Mouse (Mus musculus): Measurements from ENCODE around the gene Pygo2. TPM values are rescaled to one million over a fixed set of nuclear protein-coding genes. Genes with fewer than 3 reads are reported as not detected.

The Pygo2 gene
- total RNA-seq (2021): 10 to 100 TPM; 34.2 to 36.9 TPM
- long read RNA-seq, experiment 1, partial matches to known transcripts: 0 of 31 reads
- long read RNA-seq, experiment 1, other reads (novel, unspliced or antisense): 27 of 31 reads
- long read RNA-seq, experiment 2, transcript Pygo2-201 (3 exons, 3,198 nt): major isoform, 7 of 23 reads
- long read RNA-seq, experiment 2, partial matches to known transcripts: 0 of 23 reads
- long read RNA-seq, experiment 2, other reads (novel, unspliced or antisense): 15 of 23 reads

DNA sequence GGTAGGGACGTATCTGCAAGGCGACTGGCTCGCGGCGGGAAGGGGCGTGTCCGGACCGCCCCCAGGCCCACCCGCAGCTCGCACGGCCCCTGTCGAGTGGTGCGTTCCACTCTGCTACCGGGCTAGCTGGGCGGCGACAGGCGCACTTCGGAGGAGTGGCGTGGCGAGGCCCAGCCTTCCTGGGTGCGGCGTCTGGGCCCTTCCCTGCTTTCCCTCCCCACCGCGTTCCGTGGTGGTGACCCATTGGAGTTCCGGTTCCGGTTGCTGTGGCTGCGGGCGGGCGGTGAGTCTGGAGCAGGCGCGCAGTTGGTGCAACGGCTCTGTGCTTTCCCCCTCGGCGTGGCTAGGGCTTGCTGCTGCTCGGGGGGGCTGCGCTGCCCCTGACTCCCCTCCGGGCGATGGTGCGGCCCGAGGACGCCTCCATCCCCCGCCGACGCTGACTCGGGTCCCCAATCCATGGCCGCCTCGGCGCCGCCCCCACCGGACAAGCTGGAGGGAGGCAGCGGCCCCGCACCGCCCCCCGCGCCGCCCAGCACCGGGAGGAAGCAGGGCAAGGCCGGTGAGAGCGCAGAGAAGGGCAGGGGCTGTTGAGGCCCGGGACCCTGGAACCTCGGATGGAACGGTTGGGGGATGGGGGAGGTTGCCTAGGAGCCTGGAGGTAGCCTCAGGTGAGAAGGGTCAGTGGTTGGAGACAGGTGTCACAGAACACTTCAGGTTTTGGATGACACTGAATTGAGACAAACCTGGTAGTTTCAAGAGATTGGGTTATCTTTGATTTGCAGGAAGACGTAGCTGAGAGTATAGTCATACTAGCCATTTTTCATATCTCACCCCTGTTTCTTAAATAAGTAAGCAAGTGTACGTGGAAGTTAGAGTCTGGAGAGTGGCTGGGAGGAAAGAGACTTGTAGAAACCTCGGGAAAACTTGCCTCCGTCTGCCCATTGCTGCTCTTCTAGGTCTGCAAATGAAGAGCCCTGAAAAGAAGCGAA, at the start of gene Pygo2:
TSS of gene Pygo2 (plus strand) at position 44 of the 989 bp plus-strand sequence.
- peak; percentile 97 for DNase-seq

DNA sequence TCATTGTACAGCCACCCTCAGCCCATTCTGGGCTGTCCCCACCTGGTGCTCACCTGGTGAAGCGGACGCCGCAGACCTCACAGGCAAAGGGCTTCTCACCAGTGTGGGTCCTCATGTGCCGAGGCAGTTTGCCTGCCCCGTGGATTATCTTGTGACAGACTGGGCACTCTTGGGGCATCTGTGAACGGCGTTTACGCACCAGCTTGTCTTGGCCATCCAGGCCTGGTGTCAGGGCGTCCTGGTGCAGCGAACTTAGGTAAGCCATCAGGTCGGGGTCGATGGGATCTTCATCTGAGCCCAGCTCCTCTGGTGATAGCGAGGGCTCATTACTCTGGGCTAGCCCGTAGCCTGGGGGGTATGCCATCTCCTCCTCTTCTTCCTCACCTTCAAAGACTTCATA, 49.7 kb upstream of the Pygo2 start:
- DNase-seq: no peak

DNA sequence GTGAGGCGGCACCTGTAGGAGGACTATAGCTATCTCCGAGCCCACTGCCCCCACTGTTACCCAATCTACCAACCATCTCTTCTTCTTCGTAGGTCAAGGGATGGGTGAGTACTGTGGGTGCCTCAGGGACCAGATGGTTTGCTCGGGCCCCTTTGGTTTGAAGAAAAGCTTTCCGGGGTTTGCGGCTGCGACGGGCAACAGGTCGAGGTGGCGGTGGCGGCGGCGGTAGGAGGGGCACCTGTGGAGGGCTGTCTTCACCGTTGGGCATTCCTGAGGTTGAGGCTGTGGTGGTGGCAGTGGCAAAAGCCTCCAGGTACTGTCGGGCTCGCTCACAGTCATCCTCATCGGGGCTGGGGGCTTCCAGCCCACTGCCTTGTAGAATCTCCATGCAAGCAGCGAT, 49.3 kb upstream of the Pygo2 start:
- DNase-seq: no peak

DNA sequence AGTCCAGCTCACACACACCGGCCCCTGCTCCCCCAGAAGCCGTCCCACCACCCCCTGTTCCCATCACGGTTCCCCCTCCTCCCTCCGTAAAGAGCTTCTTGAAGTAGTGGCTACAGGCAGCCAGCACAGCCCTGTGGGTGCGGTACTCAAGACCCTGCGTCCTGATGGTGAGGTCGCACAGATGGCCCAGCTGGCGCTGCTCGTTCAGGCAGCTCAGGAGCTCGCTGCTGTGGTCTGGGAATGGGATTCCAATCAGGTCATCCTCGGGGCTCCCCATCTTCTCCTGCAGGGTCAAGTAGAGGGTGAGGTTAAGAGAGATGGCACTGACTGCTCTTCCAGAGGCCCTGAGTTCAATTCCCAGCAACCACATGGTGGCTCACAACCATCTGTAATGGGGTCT, 48.8 kb upstream of the Pygo2 start:
- DNase-seq: no peak

DNA sequence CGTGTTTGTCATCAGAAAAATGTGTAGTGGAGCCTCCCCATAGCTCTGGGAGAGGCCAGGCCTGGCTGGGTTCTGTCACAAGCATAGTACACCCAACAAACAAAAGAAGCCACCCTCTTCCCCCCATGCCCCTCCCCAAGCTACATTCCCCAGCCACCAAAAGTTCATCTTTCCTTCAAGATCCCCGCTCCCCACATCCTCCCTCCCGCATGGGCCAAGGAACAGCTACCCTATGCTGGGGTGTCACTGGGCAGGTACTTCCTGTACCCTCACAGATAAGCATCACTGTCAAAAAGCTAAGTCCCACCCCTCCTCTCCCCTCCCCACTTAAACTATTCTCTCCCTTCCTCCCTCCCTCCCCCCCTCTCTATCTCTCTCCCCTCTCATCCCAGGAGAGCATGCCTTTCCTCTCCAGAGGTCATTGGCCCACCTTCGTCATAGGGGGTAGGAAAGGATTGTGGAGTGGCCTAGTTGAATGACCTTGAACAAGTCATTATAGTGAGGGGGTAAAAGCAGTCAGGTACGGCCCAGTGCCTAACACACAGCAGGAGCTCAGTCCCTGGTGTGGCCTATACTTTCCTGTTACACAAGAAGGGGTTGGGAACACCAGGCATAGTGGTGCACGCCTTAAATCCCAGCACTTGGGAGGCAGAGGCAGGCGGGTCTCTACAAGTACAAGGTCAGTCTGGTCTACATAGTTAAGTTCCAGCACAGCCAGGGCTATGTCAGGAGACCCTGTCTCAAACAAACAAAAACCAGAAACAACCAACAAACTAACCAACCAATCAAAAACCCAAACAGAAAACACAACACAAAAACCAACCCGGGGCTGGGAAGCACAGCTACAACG, 47.8 kb upstream of the Pygo2 start:
- DNase-seq: no peak

DNA sequence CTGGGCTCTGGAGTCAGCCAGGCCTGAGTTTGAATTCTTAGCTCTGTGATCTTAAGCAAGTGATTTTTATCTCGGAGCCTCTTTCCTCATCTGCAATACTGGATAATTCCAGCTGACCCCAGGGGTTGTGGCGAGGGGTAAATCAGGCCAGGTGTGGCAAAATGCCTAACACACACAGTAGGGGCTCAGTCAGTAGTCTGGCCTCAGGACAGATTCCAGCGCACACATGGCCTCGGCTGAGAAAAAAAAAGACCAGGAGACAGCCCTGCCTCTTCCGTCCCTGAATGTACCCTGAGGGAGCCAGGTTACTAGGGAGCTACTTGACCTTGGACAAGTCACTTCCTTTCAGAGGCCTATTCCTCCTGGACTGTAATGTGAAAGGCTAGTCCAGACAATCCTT, 47.1 kb upstream of the Pygo2 start:
- DNase-seq: no peak

DNA sequence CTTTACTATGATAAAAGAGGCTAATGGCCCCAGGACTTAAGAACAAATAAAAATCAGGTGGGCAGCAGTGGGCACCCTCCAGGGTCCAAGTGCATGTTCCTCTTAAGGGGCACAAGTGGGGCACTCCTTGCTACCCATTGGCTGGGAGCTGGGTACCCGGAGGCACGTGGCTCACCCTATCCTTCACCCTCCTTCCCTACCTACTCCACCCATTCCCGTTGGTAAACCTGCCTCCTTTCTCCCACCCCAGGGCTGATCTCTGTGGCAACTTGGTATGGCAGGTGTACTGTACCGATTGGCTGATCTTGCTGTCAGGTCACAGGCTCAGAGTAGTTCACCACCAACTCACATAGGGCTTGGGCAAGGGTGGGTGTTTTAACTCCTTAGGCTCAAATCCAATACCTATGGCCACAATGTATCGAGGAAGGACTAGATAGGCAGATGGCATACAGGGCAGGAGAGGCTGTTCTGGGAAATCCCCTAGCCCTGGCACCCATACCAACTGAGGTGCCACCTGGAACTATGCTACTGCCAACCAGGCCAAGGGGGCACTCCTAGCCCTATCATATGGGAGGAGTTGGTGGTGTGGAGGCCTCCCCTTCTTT, 46.3 kb upstream of the Pygo2 start:
- DNase-seq: no peak

DNA sequence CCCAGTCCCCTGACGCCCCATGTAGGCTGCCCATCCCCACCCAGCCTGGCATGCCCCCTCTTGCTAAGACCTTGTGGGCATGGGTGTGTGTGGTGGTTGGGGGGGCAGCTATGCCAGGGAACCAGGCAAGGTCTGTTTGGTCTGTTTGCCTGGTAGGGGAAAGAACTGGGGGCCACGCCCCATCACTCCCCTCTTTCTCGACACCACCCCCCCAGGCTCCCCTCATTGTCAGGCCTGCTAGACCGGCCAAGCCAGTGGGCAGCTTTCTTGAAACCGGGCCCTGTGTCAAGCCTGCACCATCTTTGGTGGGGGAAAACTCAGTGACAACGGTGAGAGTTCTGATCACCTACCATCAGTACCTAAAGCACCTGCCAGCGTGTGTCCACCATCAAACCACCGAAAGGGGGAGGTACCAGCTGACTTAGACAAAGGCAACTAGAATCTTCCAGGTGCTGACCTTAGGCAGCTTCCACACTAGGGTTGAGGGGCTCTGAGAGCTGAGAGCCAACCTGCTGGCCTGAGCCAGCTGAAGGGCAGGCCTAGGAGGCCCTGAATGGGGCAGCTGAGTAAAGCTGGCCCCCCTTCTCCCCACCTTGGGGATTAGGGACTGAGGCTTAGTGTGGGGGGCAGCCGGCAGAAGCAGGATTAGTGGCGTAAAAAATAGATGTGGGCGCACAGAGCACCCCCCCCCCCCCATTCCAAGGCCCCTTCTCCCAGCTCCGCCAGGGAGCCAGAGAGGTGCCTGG, 45.5 kb upstream of the Pygo2 start:
- no peak for DNase-seq

DNA sequence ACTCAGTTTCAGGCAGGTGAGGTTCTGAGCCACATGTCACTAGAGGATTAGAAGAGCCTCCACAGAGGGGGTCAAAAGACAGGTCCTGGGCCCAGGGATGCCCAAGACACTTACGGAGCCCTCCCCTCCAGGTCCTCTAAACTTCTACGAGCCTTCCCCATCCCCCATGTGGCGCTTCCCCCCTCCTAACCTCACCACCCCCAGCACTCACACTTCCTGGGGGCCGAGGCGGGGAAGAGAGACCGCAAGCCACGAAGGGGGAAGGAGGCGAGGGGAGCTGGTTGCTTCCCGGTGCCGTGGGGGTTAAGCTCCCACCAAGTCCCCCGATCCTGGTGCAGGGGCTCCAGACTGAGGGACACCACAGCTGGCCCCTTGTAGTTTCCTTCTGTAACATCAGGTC, 44.6 kb upstream of the Pygo2 start:
- no peak for DNase-seq

DNA sequence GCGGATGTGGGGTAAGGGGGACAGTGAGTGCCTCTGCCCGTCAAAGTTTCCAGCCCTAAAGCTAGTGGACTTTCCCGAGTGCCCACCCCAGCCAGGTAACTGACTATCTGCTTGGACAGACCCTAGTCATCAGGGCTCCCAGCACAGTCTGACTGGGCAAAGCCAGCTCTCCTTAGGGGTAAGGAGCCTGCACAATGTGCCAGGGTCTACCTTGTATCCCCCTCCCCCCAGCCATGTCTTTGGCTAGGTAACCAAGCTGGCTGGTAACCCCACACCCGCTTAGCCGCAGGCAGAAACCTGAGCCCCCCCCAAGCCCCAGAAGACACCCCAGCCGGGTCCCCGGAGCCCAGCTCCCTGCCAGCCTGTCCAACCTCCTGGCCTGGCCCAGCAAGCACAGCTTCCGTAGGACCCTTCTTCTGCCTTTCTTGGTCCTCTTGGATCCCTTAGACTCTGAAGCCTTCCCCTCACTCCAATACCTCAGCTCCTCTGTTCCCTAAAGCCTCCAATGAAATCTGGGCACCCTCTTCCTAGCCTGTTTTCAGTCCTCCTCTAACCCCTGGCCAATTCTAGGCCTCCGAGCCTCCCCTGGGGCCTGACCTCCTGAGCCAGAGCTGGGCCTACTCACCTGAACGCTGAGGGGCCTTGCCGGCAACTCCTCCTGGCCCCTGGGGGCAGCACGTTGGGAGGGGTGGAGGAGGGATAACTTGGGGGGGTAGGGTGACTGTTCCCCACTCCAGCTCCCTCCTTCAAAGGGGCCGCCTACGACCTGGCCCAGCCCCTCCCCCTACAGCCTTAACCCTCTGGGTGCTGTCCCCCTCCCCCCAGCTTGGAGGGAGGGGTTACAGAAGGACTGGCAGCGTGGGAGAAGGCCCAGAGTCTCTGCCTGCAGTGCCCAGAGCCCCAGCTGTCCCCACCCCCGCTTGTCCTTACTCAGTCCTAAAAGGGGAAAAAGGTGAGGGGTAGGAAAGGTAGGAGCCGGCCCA, 43.3 kb upstream of the Pygo2 start:
- peak; percentile 66 for DNase-seq

DNA sequence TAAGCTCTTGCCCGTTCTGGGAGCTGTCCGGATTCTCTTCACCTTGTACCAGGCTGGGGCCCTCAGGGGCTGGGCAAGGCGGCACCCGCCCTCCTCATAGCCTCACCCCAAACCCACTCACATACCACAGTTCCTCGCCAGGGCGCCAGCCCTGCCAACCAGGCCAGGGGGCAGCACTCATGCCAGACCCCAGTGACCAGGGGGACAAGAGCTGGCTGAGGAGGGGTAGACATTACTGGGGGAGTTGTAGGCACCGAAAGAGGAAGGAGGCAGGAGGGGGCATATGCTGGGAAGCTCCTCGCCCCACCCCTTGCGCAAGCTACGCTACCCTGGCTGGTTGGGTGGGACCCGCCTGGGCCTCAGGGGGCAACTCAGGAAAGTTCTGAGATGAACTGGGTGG, 42.4 kb upstream of the Pygo2 start:
- DNase-seq: peak; percentile 72

DNA sequence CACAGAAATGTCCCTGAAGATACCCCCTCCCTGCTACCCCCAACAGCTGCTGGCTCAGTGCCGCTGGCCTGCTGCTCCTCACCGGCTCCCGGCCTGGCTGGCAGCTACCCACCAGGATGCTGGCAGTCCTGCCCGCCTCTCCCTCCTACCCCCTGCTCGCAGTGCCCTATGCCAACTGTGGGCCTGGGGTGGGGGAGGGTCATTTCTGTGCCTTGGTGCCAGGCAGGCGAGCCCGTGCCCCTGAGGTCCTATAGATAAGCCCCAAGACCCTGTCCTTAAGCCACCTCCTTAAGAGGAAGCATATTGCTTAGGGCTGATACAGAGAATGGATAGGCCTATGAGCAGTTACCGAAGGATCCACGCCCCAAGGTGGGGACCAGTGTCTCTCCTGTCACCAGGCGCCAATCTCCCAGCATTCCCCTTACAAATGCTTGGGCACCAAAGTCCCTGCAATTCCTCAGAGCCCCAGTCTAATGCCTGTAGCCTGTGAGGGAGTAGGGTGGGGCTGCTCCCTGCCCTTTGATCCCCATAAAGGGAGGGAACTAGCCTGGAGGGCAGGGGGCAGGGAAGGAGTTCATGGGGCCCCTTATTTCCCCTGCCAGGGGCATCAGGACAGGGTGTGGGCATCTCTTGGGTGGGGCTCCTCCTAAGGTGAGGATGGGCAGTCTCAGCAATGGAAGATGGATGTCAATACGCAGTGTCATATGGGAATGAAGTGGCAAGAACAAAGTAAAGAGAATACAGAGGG, 41.7 kb upstream of the Pygo2 start:
- DNase-seq: peak; percentile 82

DNA sequence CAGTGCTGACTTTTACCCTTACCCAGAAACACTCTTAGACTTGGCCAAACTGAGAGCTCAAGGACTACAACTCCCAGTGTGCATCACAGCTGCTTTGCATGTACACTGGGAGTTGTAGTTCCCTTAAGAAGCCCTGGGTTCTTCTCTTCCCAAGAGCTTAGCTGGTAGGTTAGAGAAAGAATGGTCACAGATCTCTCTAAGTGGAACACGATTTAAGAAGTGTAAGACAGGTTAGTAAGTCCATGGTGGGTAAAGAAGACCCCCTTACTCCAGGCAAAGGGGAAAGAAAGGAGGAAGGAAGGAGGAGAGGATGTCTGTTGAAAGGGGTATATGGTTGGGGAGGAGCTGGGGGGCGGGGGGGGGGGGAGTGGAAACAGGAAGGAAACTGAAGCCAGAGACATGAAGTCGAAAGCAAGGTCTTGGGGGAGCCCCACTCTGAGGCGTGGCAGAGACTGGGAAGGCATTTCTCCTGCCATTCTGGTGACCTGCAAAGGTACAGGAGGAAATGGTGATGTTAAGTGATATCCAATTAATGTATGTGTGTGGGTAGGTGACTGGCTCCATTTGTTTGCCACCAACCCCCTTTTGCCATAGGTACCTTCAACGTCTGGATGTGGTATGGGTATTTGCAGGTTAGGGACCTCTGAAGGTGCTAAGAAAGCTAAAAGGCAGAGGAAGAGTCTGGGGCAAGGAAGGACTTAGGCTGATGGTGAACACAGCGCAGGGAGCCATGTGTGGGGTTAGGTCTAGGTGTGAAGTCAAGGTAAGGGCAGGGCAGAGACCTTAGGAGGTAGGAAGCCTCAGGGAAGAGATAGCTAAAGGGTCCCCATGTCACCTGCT, 40.9 kb upstream of the Pygo2 start:
- DNase-seq: no peak

DNA sequence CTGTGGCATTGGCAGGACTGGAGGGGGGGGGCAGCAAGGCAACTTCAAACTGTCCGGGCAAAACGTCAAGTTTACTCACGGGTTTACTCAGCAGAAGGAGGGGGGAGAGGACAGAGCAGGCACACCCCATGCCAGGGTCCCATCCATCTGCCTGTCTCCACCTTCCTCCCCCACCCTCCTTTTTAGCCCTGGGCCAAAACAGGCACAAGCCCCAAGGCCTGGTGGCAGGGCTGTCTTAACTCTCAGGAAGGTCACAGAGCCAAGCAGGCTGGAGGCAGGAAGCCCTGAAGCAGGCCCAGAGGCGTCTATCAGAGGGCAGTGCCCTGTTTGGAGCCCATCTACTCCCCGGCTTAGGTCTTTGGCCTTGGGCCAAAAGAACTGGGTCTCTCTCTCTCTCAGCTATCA, 39.9 kb upstream of the Pygo2 start:
- DNase-seq: peak; percentile 82

DNA sequence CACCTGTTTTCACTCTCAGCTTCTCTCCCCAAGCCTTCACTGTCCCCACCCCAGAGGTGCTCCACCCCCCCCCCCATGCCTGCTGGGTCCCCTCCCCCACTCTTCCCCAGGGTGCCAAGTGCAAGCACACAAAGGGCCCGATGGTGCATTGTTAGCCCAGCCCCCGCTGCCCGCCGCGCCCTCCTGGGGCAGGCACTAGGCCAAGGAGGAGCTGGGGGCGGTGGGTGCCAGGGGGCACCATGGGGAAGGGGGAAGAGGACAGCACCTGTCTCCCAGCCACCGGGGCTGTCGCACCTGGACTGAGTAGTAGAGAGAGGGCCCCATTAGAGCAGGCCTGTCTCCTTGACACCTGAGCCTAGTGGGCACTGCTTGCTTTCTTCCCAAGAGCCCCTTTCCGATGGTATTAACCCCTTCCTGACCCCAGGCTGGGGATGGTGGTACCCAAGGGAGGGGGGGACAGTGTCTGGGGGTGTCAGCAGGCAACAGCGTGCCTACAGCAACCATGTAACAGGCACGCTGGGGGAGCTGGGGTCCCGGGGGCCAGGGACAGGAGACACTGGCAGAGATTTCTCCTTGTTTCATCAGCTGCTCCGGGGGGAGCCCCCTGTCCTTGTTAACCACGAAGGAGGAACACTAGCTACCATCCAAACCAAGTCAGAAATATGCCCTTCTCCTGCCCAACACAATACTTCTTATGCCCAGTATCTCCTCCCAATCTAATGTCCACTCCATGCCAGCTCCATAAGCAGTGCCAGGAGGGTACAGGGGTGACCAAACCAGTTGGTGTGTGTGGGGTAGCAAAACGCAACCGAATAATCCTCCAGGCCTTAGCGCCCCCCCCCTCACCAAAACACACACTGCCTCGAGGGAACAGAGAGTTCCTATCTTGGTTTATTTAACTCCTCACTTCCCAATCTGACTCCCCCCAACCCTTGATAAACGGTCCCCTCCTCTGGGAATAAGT, 39.0 kb upstream of the Pygo2 start:
- DNase-seq: peak; percentile 64

DNA sequence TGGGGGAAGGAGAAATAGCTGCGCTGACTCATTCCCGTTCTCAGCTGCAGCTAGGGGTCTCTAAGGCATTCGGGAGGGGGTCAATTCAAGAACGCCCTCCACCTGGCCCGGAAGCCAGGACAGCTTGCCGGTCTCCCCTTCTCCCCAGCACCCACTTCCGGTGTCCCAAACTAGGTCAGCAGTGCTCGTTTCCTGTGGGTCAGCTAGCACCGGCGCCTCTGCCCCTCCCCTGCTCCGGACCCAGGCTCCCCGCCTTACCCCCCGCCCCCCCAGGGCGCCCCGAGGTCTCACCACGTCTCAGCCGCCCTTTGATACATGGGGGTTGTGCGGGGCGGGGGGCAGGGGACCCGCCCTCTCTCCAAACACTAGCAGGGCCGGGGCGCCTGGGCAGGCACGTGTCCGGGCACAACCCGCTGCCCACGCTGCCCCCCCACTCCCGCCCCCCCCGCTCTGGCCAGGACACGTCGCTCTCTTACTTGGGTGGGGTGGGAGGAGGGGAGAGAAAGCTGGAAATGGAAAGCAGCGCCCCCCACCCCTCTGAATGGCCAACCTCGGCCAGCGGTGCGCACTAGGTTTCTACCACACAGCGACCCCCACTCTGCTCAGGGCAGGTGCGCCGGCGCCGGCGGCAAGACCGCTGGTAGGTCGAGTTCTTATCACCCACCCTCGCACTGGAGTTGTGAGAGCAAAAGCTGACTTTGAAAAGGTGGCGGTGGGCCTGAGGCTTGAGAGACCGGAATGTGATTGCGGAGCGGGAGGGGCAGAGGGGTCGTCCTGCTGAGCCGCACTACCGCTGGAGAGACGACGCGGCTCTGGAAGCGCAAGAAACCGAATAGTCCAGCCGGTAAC, 38.1 kb upstream of the Pygo2 start:
- DNase-seq: peak; percentile 86

Data from adrenal gland, postnatal 10 days (tissue).